Mouse (Mus musculus) E14TG2a.4 (cell line): ENCODE results near the gene Slc9a1.

Experiments used
- CTCF ChIP-seq: conservative IDR thresholded peaks from 2 replicates; pipeline ENCODE4 v1.5.1; 2014; ENCODE audit warnings: low read length
- POU5F1 ChIP-seq: IDR thresholded peaks from 2 replicates; pipeline ENCODE4 v1.6.1; 2014; ENCODE audit warnings: low read length, borderline replicate concordance

GRCm38 (mm10) chr4:133378236-133379045 is 8.9 kb downstream of the Slc9a1 start:
- TF ChIP-seq CTCF (no peak), POU5F1 (no peak)
